Mouse (Mus musculus) heart, embryonic 14.5 days (tissue): ENCODE measurements around the gene Afm. TPM values are rescaled to one million over a fixed set of nuclear protein-coding genes. Genes with fewer than 3 reads are reported as not detected.

Source experiments
- ATAC-seq: fragments of 200-750 bp; cut with Nextera tagmentation; 2 replicates; pipeline ENCODE4 v1.8.0; 2017; ENCODE audit warnings: low read depth, moderate TSS enrichment; ENCODE audit not compliant: insufficient number of reproducible peaks, insufficient read depth, low FRiP score
- H3K27ac ChIP-seq, 2 experiments: fragments of 200-500 bp in 1 of 2; fragments of 300-500 bp in 1 of 2; sonication (generic) in 1 of 2; replicated peaks in 1 of 2; 2 replicates each; pipeline ENCODE4 v1.5.1; 2012 to 2014; ENCODE audit warnings: low read depth in 2 of 2, low read length in 2 of 2, control low read depth in 1 of 2, mild to moderate bottlenecking in 1 of 2, mixed read lengths in 1 of 2; ENCODE audit not compliant: control insufficient read depth in 1 of 2, insufficient read depth in 1 of 2
- H3K27me3 ChIP-seq: fragments of 300-500 bp; sonication (generic); 2 replicates; pipeline ENCODE4 v1.6.1; 2014; ENCODE audit warnings: mild to moderate bottlenecking, low read length, control low read depth; ENCODE audit not compliant: control insufficient read depth, insufficient read depth
- H3K36me3 ChIP-seq: fragments of 300-500 bp; sonication (generic); 2 replicates; pipeline ENCODE4 v1.6.1; 2014; ENCODE audit warnings: mild to moderate bottlenecking, control low read depth, low read length, mixed read lengths; ENCODE audit not compliant: control insufficient read depth, insufficient read depth
- H3K4me1 ChIP-seq, 2 experiments: fragments of 200-500 bp in 1 of 2; fragments of 300-500 bp in 1 of 2; sonication (generic) in 1 of 2; 2 replicates each; pipeline ENCODE4 v1.6.1; 2012 to 2014; ENCODE audit warnings: low read length in 2 of 2, control low read depth in 1 of 2, mixed read lengths in 1 of 2; ENCODE audit not compliant: control insufficient read depth in 2 of 2, insufficient read depth in 2 of 2
- H3K4me2 ChIP-seq: fragments of 300-500 bp; sonication (generic); 2 replicates; pipeline ENCODE4 v1.6.1; 2014; ENCODE audit warnings: mild to moderate bottlenecking, low read length
- H3K4me3 ChIP-seq, 2 experiments: fragments of 200-500 bp in 1 of 2; fragments of 300-500 bp in 1 of 2; sonication (generic) in 1 of 2; 2 replicates each; pipeline ENCODE4 v1.5.1; 2012 to 2014; ENCODE audit warnings: low read length in 2 of 2, mild to moderate bottlenecking in 2 of 2, control low read depth in 1 of 2, low read depth in 1 of 2, moderate library complexity in 1 of 2; ENCODE audit not compliant: control insufficient read depth in 1 of 2, insufficient read depth in 1 of 2
- H3K9ac ChIP-seq: fragments of 300-500 bp; sonication (generic); 2 replicates; pipeline ENCODE4 v1.6.1; 2014; ENCODE audit warnings: mild to moderate bottlenecking, low read length
- H3K9me3 ChIP-seq: fragments of 300-500 bp; sonication (generic); 2 replicates; pipeline ENCODE4 v1.6.1; 2016; ENCODE audit warnings: low read length, control low read depth; ENCODE audit not compliant: control insufficient read depth
- WGBS: fragments of 180-500 bp; shearing (Covaris S2); extraction: QIAGEN DNeasy Blood & Tissue Kit; methylation state at CpG from one replicate; pipeline ENCODE4 v1.1.7; 2014; 5-methylcytosine and 5-hydroxymethylcytosine counted together
- polyA plus RNA-seq: library from polyadenylated mRNA; unstranded; fragments of >200 nt; fragmentation: Nextera tagmentation; extraction: Ambion mirVana; gene quantifications from 2 replicates; pipeline ENCODE4 v1.2.1, GENCODE M21; 2014

The Afm gene
- polyA plus RNA-seq, result not detected in 2 replicates

- Histone ChIP-seq H3K27ac (no peak within 1 kb of the TSS), H3K27me3 (no peaks in the 10 kb centered on the region), H3K9me3 (no peaks in the 10 kb centered on the region), H3K4me2 (no peak within 1 kb of the TSS), H3K4me3 (no peak within 1 kb of the TSS), H3K4me1 (no peaks in the 10 kb centered on the region), H3K9ac (no peak within 1 kb of the TSS), H3K36me3 (no peaks in the 10 kb centered on the region)
- no peak for ATAC-seq
- 72% methylated on average over 6 of the region's 6 CpGs for WGBS
These were observed at the start of gene Afm for GRCm38 (mm10) chr5:90518356-90519100. Gene Afm, plus strand, starts transcription at chr5:90518932.

- Histone ChIP-seq H3K27me3 (no peaks in the 10 kb centered on the region), H3K4me1 (no peaks in the 10 kb centered on the region), H3K9ac (no peak overlapping the region), H3K4me3 (no peak overlapping the region), H3K27ac (no peak overlapping the region), H3K36me3 (no peaks in the 10 kb centered on the region), H3K4me2 (no peak overlapping the region), H3K9me3 (no peaks in the 10 kb centered on the region)
- ATAC-seq, result no peak
- WGBS, result 75% methylated on average over 3 of the region's 3 CpGs
These were observed 47.9 kb upstream of the Afm start for GRCm38 (mm10) chr5:90470836-90471235.

GRCm38 (mm10) chr5:90473902-90474301 lies 44.8 kb upstream of the Afm start:
- WGBS, result 89% methylated on average over 4 of the region's 4 CpGs
- Histone ChIP-seq H3K4me3 (no peak overlapping the region), H3K9ac (no peak overlapping the region), H3K27ac (no peak overlapping the region), H3K9me3 (no peaks in the 10 kb centered on the region), H3K36me3 (no peaks in the 10 kb centered on the region), H3K4me2 (no peak overlapping the region), H3K4me1 (no peaks in the 10 kb centered on the region), H3K27me3 (no peaks in the 10 kb centered on the region)
- no peak for ATAC-seq

GRCm38 (mm10) chr5:90474369-90474768 lies 44.4 kb upstream of the Afm start:
- Histone ChIP-seq H3K4me3 (no peak overlapping the region), H3K27ac (no peak overlapping the region), H3K27me3 (no peaks in the 10 kb centered on the region), H3K9ac (no peak overlapping the region), H3K9me3 (no peaks in the 10 kb centered on the region), H3K4me2 (no peak overlapping the region), H3K4me1 (no peaks in the 10 kb centered on the region), H3K36me3 (no peaks in the 10 kb centered on the region)
- no peak for ATAC-seq
- WGBS, result 76% methylated on average over 5 of the region's 5 CpGs

- Histone ChIP-seq H3K27me3 (no peaks in the 10 kb centered on the region), H3K4me3 (no peak overlapping the region), H3K36me3 (no peaks in the 10 kb centered on the region), H3K4me2 (no peak overlapping the region), H3K9ac (no peak overlapping the region), H3K9me3 (no peaks in the 10 kb centered on the region), H3K27ac (no peak overlapping the region), H3K4me1 (no peaks in the 10 kb centered on the region)
- WGBS, result 88% methylated on average over 3 of the region's 3 CpGs
- no peak for ATAC-seq
These were observed 42.0 kb upstream of the Afm start for GRCm38 (mm10) chr5:90476741-90477140.

GRCm38 (mm10) chr5:90477308-90478140 lies 41.2 kb upstream of the Afm start:
- H3K4me2 ChIP-seq, result no peak overlapping the region
- H3K9me3 ChIP-seq, result no peaks in the 10 kb centered on the region
- no peaks in the 10 kb centered on the region for H3K4me1 ChIP-seq
- no peak overlapping the region for H3K9ac ChIP-seq
- no peak for ATAC-seq
- H3K27me3 ChIP-seq, result no peaks in the 10 kb centered on the region
- H3K4me3 ChIP-seq, result no peak overlapping the region
- H3K27ac ChIP-seq, result no peak overlapping the region
- no peaks in the 10 kb centered on the region for H3K36me3 ChIP-seq
- WGBS, result 72% methylated on average over 7 of the region's 7 CpGs

GRCm38 (mm10) chr5:90478886-90479285 lies 39.8 kb upstream of the Afm start:
- ATAC-seq, result no peak
- Histone ChIP-seq H3K27me3 (no peaks in the 10 kb centered on the region), H3K4me1 (no peaks in the 10 kb centered on the region), H3K9me3 (no peaks in the 10 kb centered on the region), H3K36me3 (no peaks in the 10 kb centered on the region), H3K9ac (no peak overlapping the region), H3K4me3 (no peak overlapping the region), H3K27ac (no peak overlapping the region), H3K4me2 (no peak overlapping the region)
- 75% methylated on average over 1 of the region's 1 CpGs for WGBS
